Mouse (Mus musculus) heart, embryonic 12.5 days (tissue): ENCODE results near the gene Kif20b. TPM values are rescaled to one million over a fixed set of nuclear protein-coding genes. Genes with fewer than 3 reads are reported as not detected.

ENCODE experiments used
- ATAC-seq: fragments of 200-750 bp; cut with Nextera tagmentation; 2 replicates; pipeline ENCODE4 v1.8.0; 2017; ENCODE audit warnings: moderate TSS enrichment, moderate library complexity; ENCODE audit not compliant: insufficient number of reproducible peaks, low FRiP score
- H3K27ac ChIP-seq: fragments of 300-500 bp; sonication (generic); 2 replicates; pipeline ENCODE4 v1.5.1; 2016; ENCODE audit warnings: mild to moderate bottlenecking, moderate library complexity; ENCODE audit not compliant: poor library complexity, severe bottlenecking
- H3K27me3 ChIP-seq: fragments of 300-500 bp; sonication (generic); replicated peaks from 2 replicates; pipeline ENCODE4 v1.6.1; 2016; ENCODE audit warnings: mild to moderate bottlenecking, moderate library complexity
- H3K36me3 ChIP-seq: fragments of 300-500 bp; sonication (generic); 2 replicates; pipeline ENCODE4 v1.6.1; 2016; ENCODE audit warnings: mild to moderate bottlenecking, moderate library complexity
- H3K4me1 ChIP-seq: fragments of 300-500 bp; sonication (generic); replicated peaks from 2 replicates; pipeline ENCODE4 v1.6.1; 2016; ENCODE audit warnings: mild to moderate bottlenecking
- H3K4me2 ChIP-seq: fragments of 300-500 bp; sonication (generic); 2 replicates; pipeline ENCODE4 v1.6.1; 2016; ENCODE audit warnings: mild to moderate bottlenecking, moderate library complexity
- H3K4me3 ChIP-seq: fragments of 300-500 bp; sonication (generic); 2 replicates; pipeline ENCODE4 v1.5.1; 2016; ENCODE audit warnings: mild to moderate bottlenecking
- H3K9ac ChIP-seq: fragments of 300-500 bp; sonication (generic); 2 replicates; pipeline ENCODE4 v1.6.1; 2016; ENCODE audit warnings: mild to moderate bottlenecking, moderate library complexity
- H3K9me3 ChIP-seq: fragments of 300-500 bp; sonication (generic); replicated peaks from 2 replicates; pipeline ENCODE4 v1.6.1; 2016; ENCODE audit warnings: mild to moderate bottlenecking, moderate library complexity
- WGBS: fragments of 180-500 bp; shearing (Covaris S2); methylation state at CpG from one replicate; pipeline ENCODE4 v1.1.7; 2016; 5-methylcytosine and 5-hydroxymethylcytosine counted together
- microRNA counts: library from miRNA; unstranded; fragments of <30 nt; microRNA quantifications from one replicate; lab custom pipeline; 2017
- microRNA-seq: library from miRNA; unstranded; fragments of <30 nt; microRNA quantifications from one replicate; pipeline ENCODE4, GENCODE M21; 2017
- polyA plus RNA-seq: library from polyadenylated mRNA; unstranded; fragments of >200 nt; fragmentation: Nextera tagmentation; extraction: Ambion mirVana; gene quantifications from 2 replicates; pipeline ENCODE4 v1.2.1, GENCODE M21; 2016

Gene Kif20b
- polyA plus RNA-seq, 1 experiment from 2014 or later, result 43.4 TPM

DNA sequence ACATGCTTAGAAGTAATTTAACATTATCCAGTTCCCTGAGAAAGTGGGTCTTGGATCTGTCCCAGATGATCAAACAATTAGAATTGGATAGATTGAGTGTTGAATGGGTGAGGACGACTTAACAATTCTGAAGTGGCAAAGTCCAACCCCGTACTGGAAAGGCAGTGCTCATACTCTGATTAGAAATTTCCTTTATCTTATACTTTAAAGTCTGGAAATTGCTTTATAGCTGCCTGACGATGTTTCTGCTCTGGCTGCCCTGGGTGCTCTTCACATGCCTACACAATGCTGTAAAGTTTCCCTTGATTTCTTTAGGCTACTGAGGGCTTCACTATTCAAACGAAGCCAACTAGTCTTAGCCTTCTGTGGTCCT is 96.0 kb downstream of the Kif20b start:
- Histone ChIP-seq H3K4me1 (no peaks in the 10 kb centered on the region), H3K36me3 (no peaks in the 10 kb centered on the region), H3K27me3 (no peaks in the 10 kb centered on the region), H3K9ac (no peak overlapping the region), H3K4me3 (no peak overlapping the region), H3K9me3 (no peaks in the 10 kb centered on the region), H3K27ac (no peak overlapping the region), H3K4me2 (no peak overlapping the region)
- WGBS, result 70% methylated on average over 4 of the region's 4 CpGs
- ATAC-seq, result no peak

MicroRNAs within 50 kb of the gene (microRNA counts, 519-probe panel; counts per million panel counts)
- microRNA mmu-miR-1950 (lab: Ali Mortazavi, UCI), result not detected

Small RNA genes within 50 kb of the gene (microRNA-seq; reads per million reads assigned to microRNA genes)
- gene Mir1950, result not detected

Other genes with a start within 250 kb of the Kif20b start
- gene Slc16a12, start 175.1 kb upstream of the Kif20b start, polyA plus RNA-seq, result 37.2 and 37.8 TPM in 2 replicates
- 13.9 and 14.0 TPM in 2 replicates for gene Pank1, start 42.9 kb upstream of the Kif20b start, polyA plus RNA-seq